Mouse (Mus musculus): Measurements from ENCODE around the gene Magi2.

DNA sequence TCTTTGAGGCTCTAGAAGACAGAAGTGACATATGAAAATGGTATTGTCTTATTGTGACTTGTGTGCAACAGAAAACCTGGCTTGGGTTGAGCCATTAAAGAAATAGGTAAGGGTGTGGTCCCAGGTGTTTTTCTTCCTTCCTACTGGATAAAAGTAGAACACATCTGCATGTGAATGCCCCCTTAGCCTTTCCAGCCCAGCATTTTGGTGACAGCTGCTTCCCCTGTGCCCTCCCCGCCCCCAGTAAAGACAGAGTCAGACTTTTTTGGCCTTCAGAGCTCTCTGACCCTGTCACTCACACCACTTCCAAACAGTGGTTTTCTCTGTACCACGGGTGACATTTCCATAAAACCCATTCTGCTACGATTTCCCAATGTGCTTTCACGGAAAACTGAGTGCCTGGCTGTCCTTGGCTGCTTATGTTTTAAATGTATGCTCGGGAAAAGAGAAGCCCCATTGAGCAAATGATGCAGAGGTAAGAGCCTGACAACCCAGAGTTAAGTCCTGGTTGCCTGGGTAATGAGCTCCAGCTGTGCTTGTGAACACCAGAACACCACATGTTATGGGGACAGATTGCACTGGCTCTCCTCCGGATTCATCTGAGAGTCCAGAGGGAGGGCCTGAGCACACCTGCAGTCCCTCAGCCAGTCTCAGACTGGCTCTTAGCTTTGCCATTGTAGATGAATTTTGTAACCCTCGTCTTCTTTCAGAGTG lies 1377.1 kb downstream of the Magi2 start:
- TF ChIP-seq CTCF (IDR thresholded peaks at IDR 0.05; ENCODE audit: control insufficient read depth, insufficient read depth, insufficient read length) (no peak), MYOG (IDR thresholded peaks at IDR 0.05; ENCODE audit: control insufficient read depth, extremely low read depth, insufficient read length) (no peak), USF1 (IDR thresholded peaks at IDR 0.05; ENCODE audit: low read depth) (no peak), MAX (IDR thresholded peaks at IDR 0.05) (no peak), MYOD1 (IDR thresholded peaks at IDR 0.05; ENCODE audit: control insufficient read depth, insufficient read length, low read depth) (no peak)

Measured in C2C12 (cell line).